Mouse (Mus musculus) neural tube, embryonic 12.5 days (tissue): ENCODE data around the gene Suclg2. TPM values are rescaled to one million over a fixed set of nuclear protein-coding genes. Genes with fewer than 3 reads are reported as not detected.

Source experiments
- ATAC-seq: fragments of 200-750 bp; cut with Nextera tagmentation; 2 replicates; pipeline ENCODE4 v1.8.0; 2017; ENCODE audit warnings: low read depth, mild to moderate bottlenecking, moderate TSS enrichment, moderate library complexity; ENCODE audit not compliant: low FRiP score
- H3K27ac ChIP-seq: fragments of 300-500 bp; sonication (generic); 2 replicates; pipeline ENCODE4 v1.5.1; 2016
- H3K27me3 ChIP-seq: fragments of 300-500 bp; sonication (generic); replicated peaks from 2 replicates; pipeline ENCODE4 v1.6.1; 2016; ENCODE audit warnings: mild to moderate bottlenecking
- H3K36me3 ChIP-seq: fragments of 300-500 bp; sonication (generic); 2 replicates; pipeline ENCODE4 v1.6.1; 2016; ENCODE audit warnings: mild to moderate bottlenecking
- H3K4me1 ChIP-seq: fragments of 300-500 bp; sonication (generic); 2 replicates; pipeline ENCODE4 v1.6.1; 2016
- H3K4me2 ChIP-seq: fragments of 300-500 bp; sonication (generic); replicated peaks from 2 replicates; pipeline ENCODE4 v1.6.1; 2016; ENCODE audit warnings: mild to moderate bottlenecking
- H3K4me3 ChIP-seq: fragments of 300-500 bp; sonication (generic); 2 replicates; pipeline ENCODE4 v1.5.1; 2016
- H3K9ac ChIP-seq: fragments of 300-500 bp; sonication (generic); 2 replicates; pipeline ENCODE4 v1.6.1; 2016; ENCODE audit warnings: mild to moderate bottlenecking
- H3K9me3 ChIP-seq: fragments of 300-500 bp; sonication (generic); 2 replicates; pipeline ENCODE4 v1.6.1; 2016; ENCODE audit warnings: mild to moderate bottlenecking
- WGBS: fragments of 180-500 bp; shearing (Covaris S2); methylation state at CpG from one replicate; pipeline ENCODE4 v1.1.7; 2016; 5-methylcytosine and 5-hydroxymethylcytosine counted together
- polyA plus RNA-seq: library from polyadenylated mRNA; unstranded; fragments of >200 nt; fragmentation: Nextera tagmentation; extraction: Ambion mirVana; gene quantifications from 2 replicates; pipeline ENCODE4 v1.2.1, GENCODE M21; 2016

Gene Suclg2
- polyA plus RNA-seq, 1 experiment from 2014 or later: 23.7 TPM

DNA sequence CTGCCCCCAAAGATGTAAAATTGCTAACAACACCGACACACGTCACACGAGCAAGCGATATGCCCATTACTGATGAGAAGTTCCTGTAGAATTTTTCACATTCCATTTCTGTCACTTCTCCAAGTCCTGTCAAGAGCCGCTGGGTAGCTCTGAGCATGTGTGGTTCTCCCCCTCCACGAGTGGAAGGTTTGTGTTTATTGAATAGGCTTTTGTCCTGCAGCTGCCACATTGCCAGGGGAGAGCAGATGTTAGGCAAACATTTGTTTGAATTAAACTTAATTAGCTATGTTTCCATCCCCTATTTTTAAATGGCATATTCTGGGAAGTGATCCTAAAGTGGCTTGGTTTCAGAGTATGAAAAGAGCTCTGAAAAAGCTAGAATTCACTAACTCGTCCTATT, 249.1 kb downstream of the Suclg2 start:
- ATAC-seq: no peak
- H3K4me1 ChIP-seq: no peaks in the 10 kb centered on the region
- 62% methylated on average over 7 of the region's 7 CpGs for WGBS
- H3K9me3 ChIP-seq: no peaks in the 10 kb centered on the region
- no peak overlapping the region for H3K9ac ChIP-seq
- no peaks in the 10 kb centered on the region for H3K27me3 ChIP-seq
- no peak overlapping the region for H3K27ac ChIP-seq
- no peaks in the 10 kb centered on the region for H3K36me3 ChIP-seq
- H3K4me3 ChIP-seq: no peak overlapping the region
- H3K4me2 ChIP-seq: no peak overlapping the region

DNA sequence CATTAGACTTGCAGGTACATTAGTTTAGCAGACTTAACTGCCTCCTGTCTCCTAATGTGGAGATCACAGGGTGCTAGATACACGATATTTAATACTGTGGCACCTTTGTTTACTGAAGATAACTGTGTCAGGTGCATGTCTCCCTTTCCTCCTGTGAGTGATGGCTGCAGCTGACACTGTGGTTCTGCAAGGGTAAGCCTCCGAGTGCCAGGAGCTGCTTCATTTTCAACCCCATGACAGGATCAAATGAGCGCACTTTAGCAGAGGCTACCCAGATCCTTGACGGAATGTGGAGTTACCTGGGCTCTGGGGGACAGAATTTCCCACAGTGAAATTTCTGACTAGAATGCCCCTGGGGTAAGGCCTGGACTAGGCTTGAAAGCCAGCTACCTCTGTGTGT, 253.3 kb downstream of the Suclg2 start:
- WGBS: 87% methylated on average over 4 of the region's 4 CpGs
- Histone ChIP-seq H3K9ac (no peak overlapping the region), H3K9me3 (no peaks in the 10 kb centered on the region), H3K27me3 (no peaks in the 10 kb centered on the region), H3K27ac (no peak overlapping the region), H3K36me3 (no peaks in the 10 kb centered on the region), H3K4me1 (no peaks in the 10 kb centered on the region; the same call in 1 of the 2 replicates), H3K4me2 (no peak overlapping the region), H3K4me3 (no peak overlapping the region)
- no peak for ATAC-seq

DNA sequence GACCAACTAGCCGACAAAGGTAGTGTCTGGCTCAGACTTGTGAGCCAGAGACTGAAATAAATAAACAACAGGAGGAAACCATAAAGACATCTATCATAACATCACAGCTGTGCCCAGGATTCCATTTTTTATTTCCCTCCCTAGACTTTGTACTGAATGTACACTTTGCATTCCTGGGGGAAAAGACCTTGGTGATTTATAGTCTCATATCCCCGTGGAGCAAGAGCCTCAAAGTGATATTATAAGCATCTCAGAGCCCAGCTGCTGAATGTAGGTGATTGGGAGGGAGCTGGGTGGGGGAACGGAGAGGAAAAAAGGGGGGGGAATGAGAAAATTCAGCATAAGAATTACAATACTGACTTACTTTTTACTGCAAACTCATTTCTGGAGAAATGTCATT, 259.2 kb downstream of the Suclg2 start:
- Histone ChIP-seq H3K4me2 (no peak overlapping the region), H3K9me3 (no peaks in the 10 kb centered on the region), H3K27ac (no peak overlapping the region), H3K27me3 (no peaks in the 10 kb centered on the region), H3K4me3 (no peak overlapping the region), H3K36me3 (no peaks in the 10 kb centered on the region), H3K9ac (no peak overlapping the region), H3K4me1 (no peaks in the 10 kb centered on the region; the same call in 1 of the 2 replicates)
- 0 out of 2 replicates have a peak, but pooled peaks have one; percentile 33 for ATAC-seq
- 42% methylated on average over 3 of the region's 3 CpGs for WGBS

DNA sequence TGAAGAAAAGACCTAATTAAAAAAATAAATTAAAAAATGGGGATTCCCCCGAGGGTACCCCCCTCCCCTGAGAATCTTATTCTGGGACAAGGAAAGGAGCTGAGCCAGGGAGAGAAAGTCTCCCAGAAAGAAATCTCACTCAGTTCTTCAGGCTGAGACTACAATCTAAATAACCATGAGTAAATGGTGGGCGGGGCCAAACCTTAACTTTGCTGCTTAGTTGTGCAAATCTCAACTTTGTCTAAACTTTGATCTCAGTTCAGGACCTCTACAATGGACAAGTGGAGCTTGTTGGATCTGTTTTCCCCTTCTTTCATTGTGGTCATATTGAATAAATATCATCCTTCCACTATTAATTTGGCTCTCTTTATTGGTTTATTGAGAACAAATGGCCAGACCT, 272.4 kb downstream of the Suclg2 start:
- no peaks in the 10 kb centered on the region for H3K4me1 ChIP-seq
- H3K36me3 ChIP-seq: no peaks in the 10 kb centered on the region
- H3K4me2 ChIP-seq: no peak overlapping the region
- no peaks in the 10 kb centered on the region for H3K9me3 ChIP-seq
- H3K27me3 ChIP-seq: no peaks in the 10 kb centered on the region
- H3K4me3 ChIP-seq: no peak overlapping the region
- 80% methylated on average over 2 of the region's 2 CpGs for WGBS
- no peak overlapping the region for H3K9ac ChIP-seq
- no peak overlapping the region for H3K27ac ChIP-seq
- ATAC-seq: no peak

DNA sequence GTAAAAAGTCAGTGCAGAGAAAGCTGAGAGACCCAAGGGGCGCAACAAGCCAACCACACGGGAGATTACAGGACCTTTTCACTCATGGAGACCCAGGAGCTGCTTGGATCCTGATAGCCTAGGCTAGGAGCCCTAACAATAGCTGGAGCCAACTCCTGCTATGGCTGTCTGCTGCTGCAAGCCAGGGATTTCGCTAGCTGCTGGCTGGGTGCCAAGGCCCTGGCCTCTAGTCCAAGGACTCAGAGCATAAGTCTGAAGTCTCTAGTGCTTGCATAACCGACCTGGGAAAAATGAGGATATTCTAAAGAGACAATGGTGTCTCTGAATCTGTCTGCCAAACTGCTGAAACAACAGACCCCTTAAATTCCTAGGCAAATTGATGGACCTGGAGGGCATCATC, 273.6 kb downstream of the Suclg2 start:
- no peak overlapping the region for H3K4me3 ChIP-seq
- no peak overlapping the region for H3K9ac ChIP-seq
- no peaks in the 10 kb centered on the region for H3K36me3 ChIP-seq
- ATAC-seq: no peak
- no peaks in the 10 kb centered on the region for H3K9me3 ChIP-seq
- no peaks in the 10 kb centered on the region for H3K27me3 ChIP-seq
- 72% methylated on average over 4 of the region's 4 CpGs for WGBS
- H3K4me2 ChIP-seq: no peak overlapping the region
- H3K27ac ChIP-seq: no peak overlapping the region
- H3K4me1 ChIP-seq: no peaks in the 10 kb centered on the region
